Mouse (Mus musculus) embryonic stem cell, embryonic (primary cell): ENCODE measurements around the gene Ppp1r12b.
"Not testable (repeated sequence)": the region's sequence is repeated elsewhere in the genome, so short reads cannot be mapped to it uniquely, and the experiment has no call there.

Source experiments
- CTCF ChIA-PET, 4 experiments: fragments of 300-600 bp in 2 of 4; fragments of 350-600 bp in 2 of 4; sonication (Branson Sonifier 250); formaldehyde crosslinking; loops; one replicate each; lab custom pipeline; 2022; ENCODE audit warnings: inconsistent platforms in 2 of 4; lab: Charles Lee
- POLR2A ChIA-PET, 4 experiments: fragments of 300-600 bp in 2 of 4; fragments of 350-600 bp in 2 of 4; sonication (Branson Sonifier 250); formaldehyde crosslinking; loops; one replicate each; lab custom pipeline; 2022; ENCODE audit warnings: antibody characterized with exemption in 4 of 4, inconsistent platforms in 1 of 4; lab: Charles Lee

Ppp1r12b gene

DNA sequence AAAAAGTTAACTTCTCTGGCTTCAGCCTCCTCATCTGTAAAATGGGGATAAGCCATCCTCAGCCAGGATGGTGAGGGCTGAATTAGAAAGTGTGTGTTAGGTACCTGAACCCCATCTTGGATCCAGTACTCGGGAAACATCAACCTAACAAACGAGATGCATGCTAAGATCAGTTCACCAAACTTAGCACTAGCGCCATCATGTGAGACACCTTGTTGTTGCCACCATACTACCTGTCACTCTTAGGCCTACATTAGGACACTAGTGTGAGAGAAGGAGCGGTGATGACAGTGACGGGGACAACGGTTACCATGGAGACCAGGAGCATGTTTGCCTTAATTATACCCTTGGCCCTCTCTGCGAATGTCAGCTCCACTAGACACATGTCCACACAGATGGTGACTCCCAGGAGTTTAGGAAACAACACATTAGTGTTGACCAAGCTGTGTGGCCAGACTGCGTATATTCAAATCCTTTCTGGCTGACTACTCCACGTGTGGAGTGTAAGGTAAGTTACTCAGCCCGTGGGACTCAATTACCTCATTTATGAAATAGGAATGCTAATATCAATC lies 118.7 kb downstream of the Ppp1r12b start:
- ChIA-PET CTCF (interaction anchor here in 1 of 4 experiments (1.1 kb wide), 1 partner anchor 91 kb away, joined by 3 read pairs; no protein-coding TSS in a partner anchor), POLR2A (no interaction called here)

- POLR2A ChIA-PET: not testable (repeated sequence)
- CTCF ChIA-PET: interaction anchor here in 1 of 4 experiments (1.6 kb wide), 1 partner anchor 192 kb away, joined by 3 read pairs; no protein-coding TSS in a partner anchor
Measured at GRCm38 (mm10) chr1:134830881-134831280, 124.9 kb downstream of the Ppp1r12b start.

DNA sequence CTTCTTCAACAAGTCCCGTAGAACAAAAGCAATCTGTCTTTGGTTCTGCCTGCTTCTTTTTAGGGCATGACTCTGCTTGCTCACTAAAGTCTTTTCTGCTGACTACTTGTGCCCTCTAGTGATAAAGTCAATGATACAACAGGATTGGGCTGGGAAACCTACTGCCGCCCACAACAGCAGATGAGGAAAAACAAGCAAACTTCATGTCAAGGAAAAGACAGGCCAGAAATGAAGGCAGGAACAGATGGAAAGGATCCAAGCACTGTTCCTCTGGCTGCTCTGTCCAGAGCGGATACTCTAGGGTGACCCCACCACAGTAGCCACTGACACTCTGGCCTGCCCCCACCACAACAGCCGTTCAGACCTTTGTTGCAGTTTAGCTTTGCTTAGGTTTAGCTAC lies 126.1 kb downstream of the Ppp1r12b start:
- CTCF ChIA-PET: interaction anchor here in 3 of 4 experiments (0.7 to 2.5 kb wide), 5 partner anchors 125 to 191 kb away, joined by 3 to 11 read pairs (median 3); no protein-coding TSS in a partner anchor
- POLR2A ChIA-PET: interaction anchor here in 1 of 4 experiments (0.6 kb wide), 1 partner anchor 273 kb away, joined by 3 read pairs; no protein-coding TSS in a partner anchor

- CTCF ChIA-PET: interaction anchor here in 2 of 4 experiments (0.5 kb wide), 2 partner anchors 79 to 151 kb away, joined by 3 to 7 read pairs; no protein-coding TSS in a partner anchor
- POLR2A ChIA-PET: interaction anchor here in 2 of 4 experiments (1.0 to 1.2 kb wide), 3 partner anchors 19 to 206 kb away, joined by 3 to 4 read pairs (median 3); no protein-coding TSS in a partner anchor
Measured at GRCm38 (mm10) chr1:134824896-134825295, 130.8 kb downstream of the Ppp1r12b start.

GRCm38 (mm10) chr1:134823842-134824241 lies 131.9 kb downstream of the Ppp1r12b start:
- ChIA-PET CTCF (interaction anchor here in 1 of 4 experiments (0.6 kb wide), 1 partner anchor 166 kb away, joined by 4 read pairs; no protein-coding TSS in a partner anchor), POLR2A (interaction anchor here in 1 of 4 experiments (1.0 to 1.3 kb wide), 2 partner anchors 9 to 31 kb away, joined by 3 read pairs; no protein-coding TSS in a partner anchor)

GRCm38 (mm10) chr1:134823323-134823722 lies 132.4 kb downstream of the Ppp1r12b start:
- ChIA-PET POLR2A (interaction anchor here in 1 of 4 experiments (1.0 to 1.8 kb wide), 3 partner anchors 8 to 30 kb away, joined by 3 to 4 read pairs (median 3); no protein-coding TSS in a partner anchor), CTCF (interaction anchor here in 1 of 4 experiments (0.6 kb wide), 1 partner anchor 166 kb away, joined by 4 read pairs; no protein-coding TSS in a partner anchor)

- POLR2A ChIA-PET: interaction anchor here in 2 of 4 experiments (0.7 to 1.2 kb wide), 3 partner anchors 12 to 40 kb away, joined by 3 read pairs; no protein-coding TSS in a partner anchor
- CTCF ChIA-PET: interaction anchor here in 1 of 4 experiments (1.2 kb wide), 1 partner anchor 115 kb away, joined by 3 read pairs; no protein-coding TSS in a partner anchor
Measured at GRCm38 (mm10) chr1:134820882-134821281, 134.9 kb downstream of the Ppp1r12b start.

DNA sequence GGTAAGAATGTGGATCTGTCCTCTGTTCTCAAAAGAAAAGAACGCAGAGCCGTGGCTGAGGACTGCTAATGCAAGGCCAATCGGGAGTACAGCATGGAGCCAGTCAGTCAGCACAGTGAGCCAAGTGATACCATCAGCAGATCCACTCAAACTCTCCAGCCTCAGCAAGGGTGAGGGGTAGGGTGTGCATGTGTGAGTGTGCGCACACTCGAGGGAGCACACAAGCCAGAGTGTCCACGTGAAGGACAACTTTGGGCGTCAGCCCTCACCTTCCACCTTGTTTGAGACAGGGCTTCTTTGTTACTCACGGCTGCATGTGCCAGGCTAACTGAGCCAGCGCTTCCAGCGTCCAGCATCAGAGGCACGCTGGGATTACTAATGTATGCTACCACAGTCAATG lies 136.5 kb downstream of the Ppp1r12b start:
- CTCF ChIA-PET: no interaction called here
- POLR2A ChIA-PET: no interaction called here

DNA sequence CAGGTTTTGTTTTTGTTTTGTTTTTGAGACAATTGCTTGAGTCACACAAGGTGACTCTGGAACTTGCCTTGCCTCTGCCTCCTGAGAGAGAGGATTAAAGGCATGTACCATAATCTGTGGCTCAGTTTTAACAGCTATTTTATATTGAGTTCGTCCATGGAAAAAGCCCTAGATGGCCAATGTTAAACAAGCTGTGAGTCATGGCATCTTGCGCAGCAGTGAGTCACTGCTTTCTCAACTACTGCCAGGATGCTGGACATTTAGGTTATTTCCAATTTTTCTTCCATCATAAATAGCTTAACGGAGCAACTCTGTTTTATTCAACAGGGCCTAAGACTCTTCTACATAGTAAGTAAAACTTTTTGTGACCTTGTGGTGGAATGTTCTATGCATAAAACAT lies 137.0 kb downstream of the Ppp1r12b start:
- ChIA-PET CTCF (no interaction called here), POLR2A (no interaction called here)

DNA sequence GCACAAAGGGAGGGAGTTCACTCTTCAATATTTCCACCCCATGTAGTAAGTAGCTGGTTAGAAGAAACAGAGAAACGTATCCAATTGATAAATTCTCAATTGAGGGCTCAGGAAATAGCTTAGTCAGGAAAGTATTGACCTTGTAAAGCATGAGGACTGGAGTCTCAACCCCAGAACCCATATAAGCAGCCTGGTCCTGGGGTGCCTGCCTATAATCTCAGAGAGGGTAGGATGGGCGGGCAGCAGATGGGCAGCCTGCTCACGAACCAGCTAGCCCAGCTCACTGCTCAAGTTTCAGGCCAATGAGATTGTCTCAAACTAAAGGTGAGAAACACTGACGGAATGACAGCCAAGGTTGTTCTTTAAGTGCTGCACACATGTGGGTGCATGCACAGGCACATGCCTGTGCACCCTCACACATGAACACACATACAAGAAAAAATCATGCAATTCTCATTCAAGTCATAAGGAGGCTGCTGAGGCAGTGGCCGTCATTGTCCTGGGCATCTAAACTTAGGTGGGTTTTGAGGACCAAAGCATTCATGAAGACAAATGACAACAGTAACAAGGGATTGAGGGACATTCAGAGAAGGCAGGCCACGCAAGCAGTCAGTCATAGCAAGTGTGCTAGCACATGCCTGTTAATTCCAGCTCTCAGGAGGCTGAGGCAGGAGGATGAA lies 137.7 kb downstream of the Ppp1r12b start:
- CTCF ChIA-PET: no interaction called here
- POLR2A ChIA-PET: no interaction called here

GRCm38 (mm10) chr1:134817120-134817519 lies 138.6 kb downstream of the Ppp1r12b start:
- ChIA-PET POLR2A (no interaction called here), CTCF (no interaction called here)

DNA sequence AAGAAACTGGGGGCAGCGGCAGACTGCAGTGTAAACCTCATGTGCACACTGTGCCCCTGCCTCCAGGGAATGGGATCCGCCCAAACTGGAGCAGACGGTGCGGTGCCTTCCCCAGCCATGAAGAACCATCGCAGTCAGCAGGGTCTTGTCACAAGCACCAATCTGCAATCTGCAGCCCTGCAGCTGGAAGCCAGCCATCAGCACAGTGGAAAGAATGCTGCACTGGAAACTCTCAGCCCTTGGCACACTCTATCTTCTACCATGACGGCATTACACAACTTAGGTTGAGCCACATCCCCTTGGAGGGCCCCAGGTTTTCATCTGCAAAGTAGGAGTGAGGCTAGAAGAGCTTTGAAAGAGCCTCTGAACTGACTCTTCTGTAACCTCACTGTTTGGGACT lies 139.1 kb downstream of the Ppp1r12b start:
- ChIA-PET POLR2A (no interaction called here), CTCF (no interaction called here)

GRCm38 (mm10) chr1:134815748-134816147 lies 140.0 kb downstream of the Ppp1r12b start:
- ChIA-PET CTCF (no interaction called here), POLR2A (interaction anchor here in 1 of 4 experiments (1.6 kb wide), 1 partner anchor 8 kb away, joined by 3 read pairs; no protein-coding TSS in a partner anchor)

DNA sequence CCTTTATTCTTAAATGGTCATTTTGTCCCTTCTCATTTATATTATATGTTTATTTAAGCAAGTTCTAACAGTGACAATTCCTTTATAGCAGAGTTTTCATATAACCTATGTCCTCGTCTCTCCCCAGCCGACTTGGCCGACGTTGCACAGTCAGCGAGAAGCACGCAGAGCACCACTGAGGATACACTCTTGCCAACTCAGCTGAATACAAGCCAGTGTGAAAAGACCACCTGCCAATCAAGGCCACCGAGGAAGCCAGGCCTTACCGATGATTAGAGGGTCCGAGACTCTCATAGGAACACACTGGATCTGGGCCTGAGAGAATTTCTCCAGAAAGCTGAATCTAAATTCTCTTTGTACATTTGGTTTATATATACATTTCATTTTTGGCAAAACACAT lies 150.3 kb downstream of the Ppp1r12b start:
- POLR2A ChIA-PET: no interaction called here
- CTCF ChIA-PET: interaction anchor here in 1 of 4 experiments (0.5 kb wide), 1 partner anchor 1092 kb away, joined by 3 read pairs; no protein-coding TSS in a partner anchor

- CTCF ChIA-PET: no interaction called here
- POLR2A ChIA-PET: interaction anchor here in 1 of 4 experiments (0.9 kb wide), 1 partner anchor 29 kb away, joined by 6 read pairs; no protein-coding TSS in a partner anchor
Measured at GRCm38 (mm10) chr1:134804373-134804772, 151.4 kb downstream of the Ppp1r12b start.

DNA sequence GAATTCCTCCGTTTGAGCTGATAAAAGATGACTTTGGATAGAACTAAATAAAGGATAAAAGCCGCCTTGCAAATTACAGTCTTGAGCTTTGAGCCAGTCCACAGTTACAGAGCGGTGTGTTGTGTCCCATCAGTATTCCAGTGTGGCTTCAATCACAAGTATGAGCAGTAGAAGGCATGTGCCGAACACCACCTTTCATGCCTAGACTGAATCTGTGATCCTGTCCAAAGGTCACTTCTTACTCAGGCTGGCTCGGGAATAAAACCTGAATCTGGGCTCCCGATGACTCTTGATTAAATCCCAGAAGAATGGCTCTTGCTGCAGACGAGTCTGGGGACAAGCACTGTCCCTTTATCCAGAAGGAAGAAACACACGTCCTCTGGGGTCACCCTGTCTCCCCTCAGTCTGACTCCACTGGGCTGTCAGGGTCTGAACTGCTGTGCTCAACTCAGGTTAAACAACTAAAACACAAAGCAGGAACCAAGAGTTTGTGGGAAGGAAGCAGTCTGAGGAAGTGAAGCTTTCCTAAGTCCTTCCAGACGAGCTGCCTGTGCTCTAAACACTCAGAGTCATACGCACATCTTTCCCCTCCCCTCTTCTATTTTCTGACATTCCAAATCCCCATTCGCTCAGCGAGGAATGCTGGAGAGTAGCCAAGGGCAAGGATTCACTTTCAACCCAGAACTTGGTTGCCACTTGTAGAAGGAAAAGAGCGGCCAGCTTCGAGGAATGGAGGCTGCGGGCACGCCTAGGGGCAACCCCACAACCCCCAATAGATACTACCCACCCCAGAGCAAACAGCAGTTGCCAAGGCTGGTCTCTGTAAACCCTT lies 152.2 kb downstream of the Ppp1r12b start:
- ChIA-PET POLR2A (interaction anchor here in 3 of 4 experiments (0.6 to 1.3 kb wide), 7 partner anchors 13 to 1872 kb away, joined by 3 to 6 read pairs (median 3); no protein-coding TSS in a partner anchor), CTCF (interaction anchor here in 1 of 4 experiments (1.2 to 2.0 kb wide), 2 partner anchors 35 to 99 kb away, joined by 3 to 4 read pairs; no protein-coding TSS in a partner anchor)

DNA sequence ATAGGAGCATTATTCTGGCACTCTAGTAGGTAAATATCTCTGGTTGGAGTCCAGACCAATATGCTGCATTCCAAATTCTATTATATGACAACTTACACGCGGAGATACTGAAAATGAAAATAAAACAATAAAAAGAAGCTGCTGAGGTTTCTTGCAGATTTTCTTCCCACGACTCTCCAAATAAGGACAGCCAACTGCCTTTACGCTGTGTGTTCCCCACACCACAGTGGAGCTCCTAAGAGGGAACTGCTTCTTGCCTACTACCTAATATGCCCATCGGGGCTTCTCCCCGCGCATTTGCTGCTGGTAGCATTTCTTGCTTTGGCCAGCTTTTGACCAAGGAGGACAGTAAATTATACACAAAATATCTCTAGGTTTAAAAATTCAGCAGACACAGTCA lies 154.0 kb downstream of the Ppp1r12b start:
- ChIA-PET POLR2A (interaction anchor here in 2 of 4 experiments (0.6 to 1.3 kb wide), 4 partner anchors 10 to 29 kb away, joined by 3 to 4 read pairs (median 3); no protein-coding TSS in a partner anchor), CTCF (interaction anchor here in 1 of 4 experiments (0.6 kb wide), 1 partner anchor 56 kb away, joined by 3 read pairs; no protein-coding TSS in a partner anchor)

GRCm38 (mm10) chr1:134796536-134796935 lies 159.2 kb downstream of the Ppp1r12b start:
- ChIA-PET POLR2A (no interaction called here), CTCF (no interaction called here)
